Mouse (Mus musculus) myocyte (in vitro differentiated cells): ENCODE data around the gene Polr1e.

ENCODE experiments used
- CEBPB ChIP-seq: IDR thresholded peaks from 2 replicates; pipeline ENCODE4 v1.6.1; 2011; ENCODE audit warnings: mild to moderate bottlenecking, moderate library complexity; ENCODE audit not compliant: poor library complexity, insufficient read depth, severe bottlenecking
- E2F4 ChIP-seq: IDR thresholded peaks from one replicate; pipeline ENCODE4 v1.6.1; 2011; ENCODE audit warnings: mild to moderate bottlenecking, control low read depth, moderate library complexity; ENCODE audit not compliant: insufficient read depth
- MAX ChIP-seq: IDR thresholded peaks from one replicate; pipeline ENCODE4 v1.6.1; 2011; ENCODE audit warnings: low read depth, mild to moderate bottlenecking, control low read depth
- MYOD1 ChIP-seq, 3 experiments: IDR thresholded peaks; one replicate each; pipeline ENCODE4 v1.6.1; 2011; ENCODE audit warnings: control low read depth in 2 of 3, low read depth in 2 of 3, mild to moderate bottlenecking in 2 of 3, moderate library complexity in 1 of 3; ENCODE audit not compliant: insufficient read length in 2 of 3, control insufficient read depth in 1 of 3
- MYOG ChIP-seq, 3 experiments: IDR thresholded peaks; one replicate each; pipeline ENCODE4 v1.6.1; 2011; ENCODE audit warnings: control low read depth in 2 of 3, low read depth in 2 of 3, mild to moderate bottlenecking in 2 of 3; ENCODE audit not compliant: insufficient read length in 2 of 3, control insufficient read depth in 1 of 3, insufficient read depth in 1 of 3
- POLR2A ChIP-seq: IDR thresholded peaks from one replicate; pipeline ENCODE4 v1.6.1; 2011; ENCODE audit warnings: low read depth, mild to moderate bottlenecking, control low read depth, moderate library complexity; ENCODE audit not compliant: insufficient read length
- POLR2AphosphoS2 ChIP-seq: IDR thresholded peaks from one replicate; pipeline ENCODE4 v1.6.1; 2011; ENCODE audit warnings: low read depth, control low read depth; ENCODE audit not compliant: insufficient read length
- REST ChIP-seq: IDR thresholded peaks from one replicate; pipeline ENCODE4 v1.6.1; 2011; ENCODE audit warnings: mild to moderate bottlenecking, control low read depth, moderate library complexity; ENCODE audit not compliant: insufficient read depth, insufficient read length
- SRF ChIP-seq: IDR thresholded peaks from one replicate; pipeline ENCODE4 v1.6.1; 2011; ENCODE audit warnings: low read depth; ENCODE audit not compliant: control insufficient read depth, insufficient read length
- TCF12 ChIP-seq: IDR thresholded peaks from one replicate; pipeline ENCODE4 v1.6.1; 2011; ENCODE audit warnings: mild to moderate bottlenecking, control low read depth; ENCODE audit not compliant: poor library complexity, insufficient read depth, severe bottlenecking
- USF1 ChIP-seq: IDR thresholded peaks from one replicate; pipeline ENCODE4 v1.6.1; 2011; ENCODE audit warnings: low read depth, mild to moderate bottlenecking, control low read depth, moderate library complexity

- TF ChIP-seq POLR2A, result no peak
- TF ChIP-seq USF1, result no peak
- no peak for TF ChIP-seq MAX
- TF ChIP-seq E2F4, result no peak
- no peak for TF ChIP-seq MYOD1 (IDR thresholded peaks at IDR 0.05; ENCODE audit: control insufficient read depth in 1 of 3, insufficient read length in 2 of 3, low read depth in 2 of 3)
- no peak for TF ChIP-seq POLR2AphosphoS2
- no peak for TF ChIP-seq MYOG (IDR thresholded peaks at IDR 0.05; ENCODE audit: control insufficient read depth in 1 of 3, insufficient read depth in 1 of 3, insufficient read length in 2 of 3, low read depth in 2 of 3)
- TF ChIP-seq TCF12, result no peak
- TF ChIP-seq REST, result no peak
- TF ChIP-seq CEBPB, result no peak
- TF ChIP-seq SRF, result no peak
These were observed 47.7 kb upstream of the Polr1e start for GRCm38 (mm10) chr4:44970612-44971110.
